9 mouse cellular contexts compared by ENCODE assay signal in the genomic region with DNA sequence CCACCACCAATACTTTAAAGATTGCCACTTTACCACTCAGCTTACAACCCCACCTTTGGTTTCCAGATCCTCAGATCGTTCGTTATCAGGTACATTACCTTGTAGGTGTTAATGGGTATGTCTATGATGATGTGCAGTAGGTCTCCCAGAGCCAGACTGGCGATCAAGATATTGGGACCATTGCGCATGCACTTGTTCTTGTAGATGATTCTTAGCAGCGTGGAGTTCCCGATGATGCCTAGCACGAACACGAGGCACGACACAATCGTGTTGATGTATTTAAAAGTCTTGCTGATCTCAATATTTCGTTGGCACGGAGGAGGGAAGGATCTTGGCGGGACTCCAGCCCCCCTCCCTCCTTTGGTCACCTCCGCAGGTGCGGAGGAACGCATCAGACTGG. TPM values are rescaled to one million over a fixed set of nuclear protein-coding genes. Genes with fewer than 3 reads are reported as not detected.
DNase-seq lines count a peak whose midpoint lies in the region; ATAC-seq and TF ChIP-seq lines count a peak whose summit lies in the region.
"Had no signal": no experiment of that assay in that cellular context is flagged by ENCODE, and none has a peak within 500 bp of the region (broad histone marks: within the 10 kb centered on the region; RNA-seq: fewer than 3 reads in every experiment).

No protein-coding gene starts in this region.

- intact Hi-C loops in gastrocnemius, postnatal 14 days (cut with DNase I; ENCODE audit: low total_unique reads), result no loop called here
- intact Hi-C loops in gastrocnemius, postnatal 36 days (cut with DNase I), result no loop called here

- DNase-seq in gastrocnemius, postnatal 14 days, result peak; percentile 5
- DNase-seq in gastrocnemius, postnatal 36 days, result no peak
- no peak for DNase-seq in ES-E14 (ENCODE audit: low read depth, low spot score)
- no peak for DNase-seq in limb, embryonic 14.5 days (ENCODE audit: low spot score)
- no peak for DNase-seq in layer of hippocampus, postnatal 25 days (ENCODE audit: extremely low spot score in 1 of 2, low spot score in 1 of 2)
- DNase-seq in thymus, postnatal 0 days (ENCODE audit: low spot score), result no peak

- peak overlapping the region; percentile 51 to 56; a peak in 3 of 4 replicates for H3K4me3 ChIP-seq in ES-E14 (ENCODE audit: insufficient read depth in 1 of 2, low read depth in 1 of 2, low read length in 2 of 2, poor library complexity in 1 of 2, severe bottlenecking in 1 of 2)
- peak overlapping the region; percentile 55 for H3K4me3 ChIP-seq in heart, embryonic 15.5 days
- H3K4me3 ChIP-seq in limb, embryonic 14.5 days (replicated peaks; ENCODE audit: low read length), result peak overlapping the region; percentile 48
- H3K4me3 ChIP-seq in stomach, embryonic 14.5 days (ENCODE audit: low read depth, low read length), result peak overlapping the region; percentile 49

- 11% methylated on average over 16 of the region's 16 CpGs for WGBS in heart, embryonic 15.5 days
- 13% methylated on average over 16 of the region's 16 CpGs for WGBS in limb, embryonic 14.5 days
- WGBS in stomach, embryonic 14.5 days, result 12% methylated on average over 16 of the region's 16 CpGs

- in situ Hi-C loops in ES-E14 (cut with MboI; ENCODE audit: low sequenced_read_pairs in 2 of 2, unreplicated experiment in 2 of 2), result no loop called here

- 0 out of 2 replicates have a peak, but pooled peaks cover 2% of the 10 kb centered on the region for H3K27me3 ChIP-seq in heart, embryonic 15.5 days
- peaks cover 11% of the 10 kb centered on the region; the same call in 1 of the 2 replicates for H3K27me3 ChIP-seq in limb, embryonic 14.5 days (ENCODE audit: control insufficient read depth, insufficient read depth, low read length)
- no peaks in the 10 kb centered on the region for H3K27me3 ChIP-seq in stomach, embryonic 14.5 days (ENCODE audit: control insufficient read depth, insufficient read depth, low read length)
- H3K27me3 ChIP-seq: CH12.LX had no signal

- TF ChIP-seq POLR2A in limb, embryonic 14.5 days (IDR thresholded peaks at IDR 0.05; ENCODE audit: borderline replicate concordance, extremely low read depth, insufficient read depth, insufficient read length), result no peak

- no peak for ATAC-seq in heart, embryonic 15.5 days (replicated peaks; ENCODE audit: insufficient number of reproducible peaks, insufficient read depth, low FRiP score, low read depth)
- ATAC-seq in limb, embryonic 14.5 days (ENCODE audit: low FRiP score, low read depth), result no peak
- no peak for ATAC-seq in stomach, embryonic 14.5 days (ENCODE audit: insufficient number of reproducible peaks, insufficient read depth, low FRiP score, low read depth)

- no peaks in the 10 kb centered on the region for H3K36me3 ChIP-seq in ES-E14 (ENCODE audit: control insufficient read depth, insufficient read depth, low read length, poor library complexity, severe bottlenecking)
- H3K36me3 ChIP-seq in heart, embryonic 15.5 days, result no peaks in the 10 kb centered on the region
- H3K36me3 ChIP-seq in limb, embryonic 14.5 days (ENCODE audit: control insufficient read depth, insufficient read depth, low read length), result no peaks in the 10 kb centered on the region
- no peaks in the 10 kb centered on the region for H3K36me3 ChIP-seq in stomach, embryonic 14.5 days (ENCODE audit: control insufficient read depth, insufficient read depth, low read length)

- no peak overlapping the region for H3K9ac ChIP-seq in ES-E14 (ENCODE audit: insufficient read depth, low read depth, low read length, poor library complexity, severe bottlenecking)
- H3K9ac ChIP-seq in heart, embryonic 15.5 days, result peak overlapping the region; percentile 56
- H3K9ac ChIP-seq in limb, embryonic 14.5 days (ENCODE audit: low read depth, low read length, severe bottlenecking), result no peak overlapping the region
- peak overlapping the region; percentile 37 for H3K9ac ChIP-seq in stomach, embryonic 14.5 days (replicated peaks; ENCODE audit: low read depth, low read length)

- H3K27ac ChIP-seq in ES-E14 (ENCODE audit: insufficient read depth, low read depth, low read length, poor library complexity, severe bottlenecking), result no peak overlapping the region
- H3K27ac ChIP-seq in heart, embryonic 15.5 days, result peak overlapping the region; percentile 67
- H3K27ac ChIP-seq in limb, embryonic 14.5 days (replicated peaks; ENCODE audit: low read depth, low read length), result no peak overlapping the region
- peak overlapping the region; percentile 71; the same call in 1 of the 2 replicates for H3K27ac ChIP-seq in stomach, embryonic 14.5 days (ENCODE audit: low read length)

- peak overlapping the region; percentile 91 for H3K4me2 ChIP-seq in heart, embryonic 15.5 days
- H3K4me2 ChIP-seq in limb, embryonic 14.5 days (replicated peaks; ENCODE audit: low read depth, low read length, severe bottlenecking), result peak overlapping the region; percentile 93
- peak overlapping the region; percentile 84 for H3K4me2 ChIP-seq in stomach, embryonic 14.5 days (replicated peaks; ENCODE audit: low read depth, low read length)

- H3K9me3 ChIP-seq in ES-E14 (ENCODE audit: control insufficient read depth, insufficient read depth, low read depth, low read length), result no peaks in the 10 kb centered on the region; the same call in 1 of the 2 replicates
- H3K9me3 ChIP-seq in heart, embryonic 15.5 days (replicated peaks), result no peaks in the 10 kb centered on the region
- no peaks in the 10 kb centered on the region for H3K9me3 ChIP-seq in limb, embryonic 14.5 days (ENCODE audit: control insufficient read depth, low read length)
- no peaks in the 10 kb centered on the region for H3K9me3 ChIP-seq in stomach, embryonic 14.5 days (ENCODE audit: control insufficient read depth, low read depth, low read length)

- H3K4me1 ChIP-seq in ES-E14 (ENCODE audit: control insufficient read depth in 2 of 2, insufficient read depth in 2 of 2, low read length in 2 of 2, poor library complexity in 1 of 2), result peaks cover 0 to 5% of the 10 kb centered on the region in 2 experiments; a peak in 3 of 4 replicates
- H3K4me1 ChIP-seq in heart, embryonic 15.5 days (replicated peaks), result peaks cover 9% of the 10 kb centered on the region
- H3K4me1 ChIP-seq in limb, embryonic 14.5 days (ENCODE audit: control insufficient read depth, insufficient read depth, low read length), result peaks cover 6% of the 10 kb centered on the region
- H3K4me1 ChIP-seq in stomach, embryonic 14.5 days (ENCODE audit: control insufficient read depth, insufficient read depth, low read length), result peaks cover 5% of the 10 kb centered on the region; the same call in 1 of the 2 replicates

TF ChIP-seq in ES-E14, 5 proteins besides CTCF, POLR2A, EP300 and RAD21:
- TF ChIP-seq HCFC1 (IDR thresholded peaks at IDR 0.05; ENCODE audit: borderline replicate concordance, insufficient read depth, low read length), result no peak
- no peak for TF ChIP-seq CHD2 (IDR thresholded peaks at IDR 0.05; ENCODE audit: low read depth, low read length)
- no peak for TF ChIP-seq ZNF384 (IDR thresholded peaks at IDR 0.05; ENCODE audit: low read depth, low read length)
- no peak for TF ChIP-seq MAFK (IDR thresholded peaks at IDR 0.05; ENCODE audit: insufficient read depth, low read depth, low read length)
- no peak for TF ChIP-seq ZC3H11A (IDR thresholded peaks at IDR 0.05; ENCODE audit: borderline replicate concordance, low read depth, low read length)

RNA-seq across cellular contexts. Expression of a gene that starts 1.3 kb away (rescaled TPM):
- total RNA-seq in gastrocnemius, postnatal 14 days (2021), result 10 to 100 TPM; 15.4 to 19.0 TPM
- total RNA-seq in gastrocnemius, postnatal 36 days (2021), result 1 to 10 TPM; 7.2 to 7.9 TPM
- total RNA-seq in ES-E14 (2012; rRNA removed), result 0.11 and 0.18 TPM in 2 replicates
- polyA plus RNA-seq in heart, embryonic 15.5 days (2015; fragmentation: Nextera tagmentation; extraction: Ambion mirVana), result 70.4 and 73.8 TPM in 2 replicates
- 9.0 and 10.1 TPM in 2 replicates for polyA plus RNA-seq in limb, embryonic 14.5 days (2012; rRNA removed)
- 26.7 and 28.2 TPM in 2 replicates for polyA plus RNA-seq in limb, embryonic 14.5 days (2014; fragmentation: Nextera tagmentation; extraction: Ambion mirVana)
- 126 and 139 TPM in 2 replicates for polyA plus RNA-seq in stomach, embryonic 14.5 days (2014; fragmentation: Nextera tagmentation; extraction: Ambion mirVana)
- 10 to 100 TPM; 38.9 to 47.4 TPM for total RNA-seq in layer of hippocampus, postnatal 25 days (2021)
- polyA plus RNA-seq in thymus, postnatal 0 days (2015; fragmentation: Nextera tagmentation; extraction: Ambion mirVana), result 13.3 and 14.0 TPM in 2 replicates
- total RNA-seq: CH12.LX had no signal

Comparison
In these comparisons a context has a peak if more than half of its experiments do, and no peak if none do; other contexts are left out.
1. H3K27ac ChIP-seq: peak in heart, embryonic 15.5 days (single experiment) and stomach, embryonic 14.5 days (single experiment); none in ES-E14 (single experiment) and limb, embryonic 14.5 days (single experiment).
2. H3K9ac ChIP-seq: peak in heart, embryonic 15.5 days (single experiment) and stomach, embryonic 14.5 days (single experiment); none in ES-E14 (single experiment) and limb, embryonic 14.5 days (single experiment).
3. Peak in every context shown above with its lines, with median percentiles within 50 percentile points of each other: H3K4me3 ChIP-seq and H3K4me2 ChIP-seq.